Mouse (Mus musculus) layer of hippocampus, postnatal 14 days (tissue): ENCODE data around the gene Cpm. TPM values are rescaled to one million over a fixed set of nuclear protein-coding genes. Genes with fewer than 3 reads are reported as not detected.

Experiments used
- DNase-seq, 2 experiments: peaks; one replicate each; pipeline ENCODE4 v3.0.0; 2021 to 2022; ENCODE audit warnings: low spot score in 2 of 2, mixed read lengths in 1 of 2
- total RNA-seq, 2 experiments: library from RNA; stranded (reverse); gene quantifications; 2 replicates each; pipeline ENCODE4 v1.2.3; 2021

The Cpm gene
- total RNA-seq, 2 experiments from 2014 or later = 7.7 to 7.8 TPM

DNA sequence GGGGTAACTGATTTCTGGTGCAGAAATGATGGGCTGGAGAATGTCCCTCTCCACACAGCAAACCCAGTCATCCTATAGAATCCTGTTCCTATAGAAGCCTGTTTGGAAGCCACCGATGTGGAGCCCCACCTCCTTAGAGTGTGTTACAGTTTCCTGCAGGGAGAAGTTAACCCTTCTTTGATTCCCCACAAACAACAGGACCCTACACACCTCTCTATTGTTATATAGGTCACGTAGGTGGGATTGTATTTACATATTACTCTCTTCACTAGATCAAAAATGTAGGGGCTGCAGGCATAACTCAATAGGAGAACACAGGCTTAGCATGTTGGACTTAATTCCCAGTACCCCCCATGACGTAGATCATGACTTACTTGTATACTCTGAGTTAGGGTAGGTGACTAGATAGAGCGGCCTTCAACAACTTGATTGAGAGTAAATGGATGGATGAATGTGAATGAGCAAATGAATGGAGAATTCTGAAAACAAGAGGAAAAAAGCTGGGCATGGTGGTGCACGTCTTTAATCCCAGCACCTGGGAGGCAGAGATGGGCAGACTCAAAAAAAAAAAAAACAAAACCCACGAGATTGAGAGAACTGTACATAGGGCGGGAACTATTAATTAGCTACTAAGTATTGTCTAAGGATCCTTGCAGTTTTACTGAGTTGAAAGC is 27.8 kb downstream of the Cpm start:
- no peak for DNase-seq

DNA sequence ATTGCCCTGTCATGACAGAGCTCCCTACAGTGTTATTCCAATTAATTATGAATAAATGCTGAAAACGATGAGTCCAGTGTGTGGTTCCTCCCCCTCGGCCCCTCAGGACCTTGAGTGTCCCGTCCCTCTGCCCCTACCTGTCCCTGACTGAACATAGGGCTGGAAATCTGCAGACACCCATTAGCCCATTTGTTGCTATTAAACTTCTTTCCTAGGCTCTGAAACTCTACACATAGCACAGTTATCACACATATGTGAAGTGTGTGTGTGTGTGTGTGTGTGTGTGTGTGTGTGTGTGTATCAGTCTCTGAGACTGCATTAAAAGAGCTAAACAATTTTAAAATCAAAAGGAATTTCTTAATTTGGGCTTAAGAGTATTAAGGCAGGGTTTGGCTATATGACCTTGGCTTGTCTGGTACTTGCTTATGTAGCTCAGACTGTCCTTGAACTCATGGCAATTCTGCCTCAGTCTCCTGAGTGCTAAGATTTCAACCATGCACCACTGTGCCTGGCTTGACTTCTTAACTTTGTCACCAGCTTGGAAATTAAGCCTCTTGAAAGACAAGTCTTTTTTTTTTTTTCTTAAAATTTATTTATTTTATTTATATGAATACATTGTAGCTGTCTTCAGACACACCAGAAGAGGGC is 28.5 kb downstream of the Cpm start:
- DNase-seq = no peak

DNA sequence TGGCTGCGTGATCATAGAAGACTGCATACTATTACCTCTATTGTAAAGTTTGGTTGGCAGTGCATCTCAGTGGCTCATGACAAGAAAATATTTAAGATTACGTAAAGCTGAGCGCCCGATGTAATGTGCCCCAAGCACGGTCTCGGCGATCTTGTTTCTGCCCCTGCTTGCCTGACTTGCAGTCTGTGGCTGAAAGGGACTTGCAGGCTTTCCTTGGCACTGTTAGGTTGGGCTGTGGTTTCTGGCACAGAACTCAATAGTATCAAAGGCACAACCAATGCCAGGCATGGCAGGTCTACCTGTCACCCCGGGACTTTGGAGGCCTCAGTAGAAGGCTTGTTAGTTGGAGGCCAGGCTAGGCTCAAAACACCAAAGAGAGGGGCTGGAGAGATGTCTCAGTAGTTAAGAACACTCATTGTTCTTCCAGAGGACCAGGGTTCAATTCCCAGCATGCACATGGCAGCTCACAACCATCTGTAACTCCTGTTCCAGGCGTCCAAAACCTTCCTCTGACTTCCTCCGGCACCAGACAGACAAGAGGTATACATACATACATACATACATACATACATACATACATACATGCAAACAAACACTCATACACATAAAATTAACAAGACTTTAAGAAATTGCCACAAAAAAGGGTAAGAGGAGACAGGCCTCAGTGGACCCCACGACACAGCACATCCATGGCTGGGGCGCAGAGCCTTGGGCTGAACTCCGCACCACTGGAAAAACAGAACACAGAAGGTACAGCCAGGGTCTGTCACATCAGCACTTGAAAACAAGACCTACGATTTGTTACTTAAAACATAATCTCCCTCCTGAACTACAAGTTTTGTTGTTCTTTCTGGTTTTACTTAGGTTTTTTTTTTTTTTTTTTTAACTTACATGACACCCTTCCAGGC is 29.5 kb downstream of the Cpm start:
- DNase-seq = no peak

DNA sequence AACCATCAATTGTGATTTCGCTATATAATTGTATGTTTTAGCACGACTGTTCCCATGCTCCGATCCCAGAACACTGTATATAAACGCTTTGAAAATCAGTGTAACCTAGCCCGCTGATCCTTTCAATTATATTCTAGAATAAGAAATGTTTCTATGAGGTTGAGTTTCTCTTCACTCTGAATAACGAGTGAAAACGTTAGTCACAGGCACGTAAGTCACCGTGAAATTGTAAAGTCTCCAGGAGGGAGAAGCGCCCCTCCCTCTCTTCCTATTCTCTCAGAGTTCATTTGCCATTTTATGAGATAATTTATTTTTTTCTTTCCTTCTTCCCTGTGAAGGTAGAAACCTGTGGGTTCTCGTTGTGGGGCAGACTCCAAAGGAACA is 30.1 kb downstream of the Cpm start:
- DNase-seq = no peak

DNA sequence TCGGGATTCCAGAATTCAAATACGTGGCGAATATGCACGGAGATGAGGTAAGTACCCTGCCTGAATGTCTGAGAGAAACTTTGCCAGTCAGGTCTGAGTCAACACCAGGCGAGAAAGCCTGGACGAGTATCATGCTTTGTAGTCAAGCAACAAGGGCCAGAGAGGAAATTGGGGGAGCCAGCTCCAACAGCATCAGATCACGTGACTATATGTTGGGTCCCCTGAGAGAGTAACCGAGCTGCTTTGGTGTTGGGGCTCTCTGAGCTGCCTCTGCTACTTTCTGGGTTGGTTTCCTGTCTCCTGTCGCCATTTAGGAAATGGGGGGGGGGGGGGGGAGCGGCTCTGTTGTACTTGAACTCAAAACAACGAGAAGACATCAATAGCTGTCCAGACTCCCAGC is 30.5 kb downstream of the Cpm start:
- no peak for DNase-seq

DNA sequence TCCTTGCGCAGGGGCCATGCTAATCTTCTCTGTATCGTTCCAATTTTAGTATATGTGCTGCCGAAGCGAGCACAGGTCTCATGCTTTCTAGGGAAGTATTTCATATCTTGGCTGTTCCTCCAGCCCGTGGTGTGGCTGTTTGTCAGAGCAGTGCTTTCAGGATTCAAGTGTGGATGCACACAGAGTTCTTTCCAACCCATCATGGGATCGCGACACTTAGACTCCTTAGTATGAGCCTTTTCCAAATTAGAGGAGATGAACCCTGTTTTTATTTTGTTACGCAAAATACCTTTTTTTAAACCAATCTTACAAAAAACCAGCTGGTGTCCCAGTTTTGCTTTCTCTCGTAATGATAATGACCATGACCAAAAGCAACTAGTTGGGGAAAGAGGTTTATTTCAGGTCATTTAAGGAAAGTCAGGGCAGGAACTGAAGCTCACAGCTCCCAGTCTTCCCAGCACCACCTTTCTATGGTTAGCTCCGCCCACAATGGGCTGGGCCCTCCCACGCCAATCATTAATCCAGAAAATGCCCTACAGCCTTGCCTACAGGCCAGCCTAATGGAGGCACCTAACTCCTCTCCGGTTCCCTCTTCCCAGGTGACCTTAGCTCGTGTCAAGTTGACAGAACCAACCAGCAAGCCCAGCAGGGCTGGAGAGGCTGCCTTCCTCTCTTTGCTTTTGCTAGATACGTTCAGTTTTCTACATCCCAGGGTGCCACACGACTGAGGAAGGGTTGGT is 33.2 kb downstream of the Cpm start:
- DNase-seq = no peak

DNA sequence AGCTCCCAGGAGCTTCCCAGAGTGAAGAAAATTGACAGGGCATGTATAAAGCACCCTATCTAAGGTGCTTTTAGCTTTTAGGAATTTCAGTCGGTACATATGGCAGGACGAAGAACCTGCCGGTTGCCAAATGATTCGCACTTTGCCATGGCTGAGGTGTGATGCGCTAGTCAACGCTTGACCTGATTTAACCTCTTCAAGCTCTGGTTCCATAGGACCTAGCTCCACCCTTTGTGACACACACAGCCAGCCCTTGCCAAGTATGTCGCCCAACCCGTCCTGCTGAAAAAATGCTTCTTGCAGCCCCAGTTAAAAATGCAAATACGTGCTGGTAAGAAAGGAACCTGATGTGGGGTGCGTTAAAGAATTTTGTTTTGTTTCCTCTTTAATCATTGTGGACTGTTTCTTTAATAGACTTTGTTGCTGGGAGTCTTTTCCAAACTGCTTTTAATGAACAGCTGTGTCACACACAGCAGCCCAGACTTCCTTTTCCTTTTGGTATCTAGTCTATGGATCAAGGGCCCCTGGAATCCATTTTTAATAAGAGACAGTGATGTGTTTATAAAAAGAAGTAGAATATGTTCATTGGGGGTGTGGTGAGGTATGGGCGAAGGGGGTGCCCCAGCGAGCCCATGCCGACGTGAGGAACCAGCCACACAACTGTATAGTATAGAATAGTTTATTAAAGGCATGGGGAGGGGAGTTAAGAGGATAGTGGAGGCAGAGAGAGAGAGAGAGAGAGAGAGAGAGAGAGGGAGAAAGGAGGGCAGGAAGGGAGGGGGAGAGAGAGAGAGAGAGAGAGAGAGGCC is 34.0 kb downstream of the Cpm start:
- DNase-seq = no peak

DNA sequence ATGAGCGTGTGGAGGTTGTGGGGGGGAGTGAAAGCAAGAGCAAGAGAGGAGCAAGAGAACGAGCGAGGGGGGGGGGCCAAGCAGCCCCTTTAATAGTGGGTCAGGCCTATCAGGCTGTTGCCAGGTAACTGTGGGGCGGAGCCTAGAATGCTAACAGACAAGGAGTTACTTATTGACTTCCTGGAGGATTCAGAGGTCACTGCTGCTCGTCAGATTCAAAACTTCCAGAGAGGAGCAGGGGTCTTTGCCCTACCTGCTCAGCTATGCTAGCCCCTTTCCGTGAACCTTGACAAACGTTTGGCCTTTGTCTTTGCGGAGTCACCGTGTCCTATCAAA is 34.5 kb downstream of the Cpm start:
- DNase-seq = no peak

DNA sequence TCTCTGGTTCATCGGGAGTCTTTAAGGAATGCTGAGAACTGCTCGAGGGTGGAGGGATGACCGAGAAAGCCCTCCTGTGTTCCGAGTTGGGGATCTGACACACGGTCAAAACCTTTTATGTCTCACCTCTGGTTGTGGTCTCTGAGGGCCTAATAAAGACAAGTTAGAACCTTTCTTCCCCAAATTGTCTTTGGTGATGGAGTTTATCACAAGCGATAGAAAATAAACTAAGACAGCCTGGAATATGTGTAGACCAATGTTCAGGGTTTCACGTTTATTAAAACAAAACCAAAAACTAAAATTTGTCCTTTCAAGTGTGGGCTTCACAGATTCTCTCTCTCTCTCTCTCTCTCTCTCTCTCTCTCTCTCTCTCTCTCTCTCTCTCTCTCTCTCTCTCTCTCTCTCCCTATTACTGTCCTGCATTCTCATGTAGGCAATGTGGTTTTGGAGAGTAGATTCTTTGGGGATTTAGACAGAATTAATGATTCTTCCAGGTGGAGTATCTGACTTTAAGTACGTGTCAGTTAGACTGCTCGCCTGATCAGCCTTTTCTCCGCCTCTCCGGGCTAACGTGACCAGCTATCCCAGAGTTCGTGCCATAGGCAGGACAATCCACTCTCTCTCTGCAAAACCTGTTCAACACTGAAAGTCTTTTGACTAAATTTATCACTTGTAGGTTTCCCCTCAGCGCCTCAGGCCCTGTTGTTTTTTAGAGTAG is 35.1 kb downstream of the Cpm start:
- DNase-seq = no peak

DNA sequence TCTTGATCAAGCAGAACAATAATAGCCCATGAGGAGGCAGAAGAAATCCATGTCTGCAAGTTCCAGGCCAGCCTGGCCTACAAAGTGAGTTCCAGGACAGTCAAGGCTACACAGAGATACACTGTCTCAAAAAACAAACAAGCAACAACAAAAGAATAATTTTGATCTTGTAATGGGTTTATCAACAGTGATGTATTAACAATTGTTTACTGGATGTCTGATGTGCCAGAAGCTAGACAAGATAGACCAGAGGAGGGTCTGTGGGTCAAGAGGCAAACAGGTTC is 35.6 kb downstream of the Cpm start:
- DNase-seq = no peak

DNA sequence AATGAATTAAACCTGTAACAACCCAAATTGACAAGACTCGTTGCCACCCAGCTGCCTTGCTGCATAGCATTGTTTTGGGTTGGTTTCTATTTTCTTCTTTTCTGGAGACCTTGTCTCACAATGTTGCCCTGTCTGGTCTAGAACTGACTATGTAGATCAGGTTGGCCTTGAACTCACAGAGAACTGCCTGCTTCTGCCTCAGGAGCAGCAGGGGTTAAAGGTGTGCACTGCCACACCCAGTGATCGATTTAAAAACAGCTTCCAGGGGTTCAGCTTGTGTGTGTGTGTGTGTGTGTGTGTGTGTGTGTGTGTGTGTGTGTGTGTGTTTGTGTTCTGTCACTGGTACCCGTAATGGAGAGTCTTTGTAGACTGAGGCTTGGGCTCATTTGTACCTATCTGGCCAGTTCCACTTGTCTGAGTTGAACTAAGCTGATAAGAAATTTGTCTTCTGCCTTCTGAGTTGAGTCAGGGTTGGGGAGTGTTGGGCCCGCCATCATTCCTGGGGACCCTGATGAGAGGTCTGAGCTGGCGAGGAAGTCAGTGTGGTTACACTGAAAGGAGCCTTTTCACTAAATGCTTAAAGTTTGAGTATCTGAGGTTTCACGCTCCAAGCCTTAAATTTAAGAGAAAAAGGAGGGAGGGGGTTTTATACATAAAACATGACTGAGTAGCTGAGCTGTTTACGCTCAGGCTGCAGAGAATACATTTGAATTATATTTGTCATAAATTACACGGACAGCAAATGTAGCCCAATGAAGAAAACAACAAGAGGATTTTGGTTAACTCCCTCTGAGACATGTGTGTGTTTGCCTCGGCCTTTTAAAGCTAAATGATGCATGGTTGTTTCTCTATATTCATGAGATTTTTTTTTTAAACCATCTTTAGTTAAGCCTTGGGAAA is 36.3 kb downstream of the Cpm start:
- DNase-seq = no peak

DNA sequence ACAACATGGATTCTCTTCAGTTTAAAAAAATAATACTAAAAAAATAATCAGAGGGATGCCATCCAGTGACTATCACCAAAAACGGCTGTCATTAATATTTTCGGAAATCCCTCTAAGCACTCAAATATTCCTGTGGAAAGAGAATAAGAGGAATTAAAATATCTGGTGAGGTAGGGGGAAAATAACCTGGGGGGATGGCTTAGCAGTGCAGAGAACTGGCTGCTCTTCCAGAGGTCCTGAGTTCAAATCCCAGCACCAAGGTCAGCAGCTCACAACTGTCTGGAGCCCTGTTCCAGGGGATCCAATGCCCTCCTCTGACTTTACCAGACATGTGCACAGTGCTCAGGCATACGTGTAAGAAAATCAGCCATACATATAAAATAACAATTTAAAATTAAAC is 37.1 kb downstream of the Cpm start:
- no peak for DNase-seq

DNA sequence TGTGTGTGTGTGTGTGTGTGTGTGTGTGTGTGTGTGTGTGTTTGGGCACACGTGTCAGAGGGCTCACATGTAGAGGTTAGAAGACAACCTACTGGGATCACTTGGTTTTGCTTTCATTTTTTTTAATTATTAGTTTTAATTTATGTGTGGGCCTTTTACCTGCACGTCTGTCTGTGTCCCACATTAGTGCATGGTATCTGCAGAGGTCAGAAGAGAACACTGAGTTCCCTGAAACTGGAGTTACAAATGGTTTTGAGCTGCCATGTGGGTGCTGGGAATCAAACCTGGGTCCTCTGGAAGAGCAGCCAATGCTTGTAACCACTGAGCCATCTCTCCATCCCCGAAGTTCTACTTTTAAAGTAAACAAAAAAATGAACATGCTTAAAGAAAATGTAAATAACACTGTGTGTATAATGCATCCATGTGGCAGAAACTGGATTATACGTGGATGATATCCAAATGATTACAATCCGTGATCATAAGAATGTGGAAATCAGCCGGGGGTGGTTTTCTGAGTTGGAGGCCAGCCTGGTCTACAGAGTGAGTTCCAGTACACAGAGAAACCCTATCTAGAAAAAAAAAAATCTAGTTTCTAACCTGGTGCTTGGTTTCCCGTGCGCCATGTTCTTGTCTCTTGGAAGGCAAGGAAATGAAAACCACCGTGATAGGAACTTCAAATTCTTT is 37.8 kb downstream of the Cpm start:
- DNase-seq = no peak

DNA sequence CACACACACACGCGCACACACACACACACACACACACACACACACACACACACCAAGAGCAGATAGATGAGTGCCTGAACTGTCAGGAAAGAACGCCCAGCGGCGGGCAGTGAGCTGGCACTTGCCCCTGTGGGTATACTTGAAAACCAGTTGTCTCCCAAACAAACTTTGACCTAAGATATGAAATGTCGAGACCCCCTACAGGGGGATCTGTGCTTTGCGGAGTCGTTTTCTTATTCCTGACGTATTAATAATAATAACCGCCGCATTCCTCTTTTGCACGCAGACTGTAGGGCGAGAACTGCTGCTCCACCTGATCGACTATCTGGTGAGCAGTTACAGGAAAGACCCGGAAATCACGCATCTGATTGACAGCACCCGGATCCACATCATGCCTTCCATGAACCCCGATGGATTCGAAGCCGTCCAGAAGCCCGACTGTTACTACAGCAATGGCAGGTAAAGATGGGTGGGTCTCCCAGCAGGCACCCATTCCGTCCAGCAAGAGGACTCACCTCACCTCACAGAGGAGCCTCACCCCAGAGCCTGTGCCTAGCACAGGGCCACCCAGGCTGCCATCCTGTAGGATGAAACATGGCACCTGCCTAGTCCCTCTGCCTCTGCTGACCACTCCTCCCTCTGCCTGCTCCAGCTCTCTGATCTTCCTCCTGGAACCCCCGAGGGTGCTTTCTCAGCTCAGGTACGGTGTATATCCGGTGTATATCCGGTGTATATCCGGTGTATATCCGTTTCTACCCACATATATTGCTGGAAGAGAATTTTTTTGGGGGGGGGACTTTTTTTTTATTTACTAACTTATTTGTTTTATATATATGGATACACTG is 38.6 kb downstream of the Cpm start:
- DNase-seq = no peak

DNA sequence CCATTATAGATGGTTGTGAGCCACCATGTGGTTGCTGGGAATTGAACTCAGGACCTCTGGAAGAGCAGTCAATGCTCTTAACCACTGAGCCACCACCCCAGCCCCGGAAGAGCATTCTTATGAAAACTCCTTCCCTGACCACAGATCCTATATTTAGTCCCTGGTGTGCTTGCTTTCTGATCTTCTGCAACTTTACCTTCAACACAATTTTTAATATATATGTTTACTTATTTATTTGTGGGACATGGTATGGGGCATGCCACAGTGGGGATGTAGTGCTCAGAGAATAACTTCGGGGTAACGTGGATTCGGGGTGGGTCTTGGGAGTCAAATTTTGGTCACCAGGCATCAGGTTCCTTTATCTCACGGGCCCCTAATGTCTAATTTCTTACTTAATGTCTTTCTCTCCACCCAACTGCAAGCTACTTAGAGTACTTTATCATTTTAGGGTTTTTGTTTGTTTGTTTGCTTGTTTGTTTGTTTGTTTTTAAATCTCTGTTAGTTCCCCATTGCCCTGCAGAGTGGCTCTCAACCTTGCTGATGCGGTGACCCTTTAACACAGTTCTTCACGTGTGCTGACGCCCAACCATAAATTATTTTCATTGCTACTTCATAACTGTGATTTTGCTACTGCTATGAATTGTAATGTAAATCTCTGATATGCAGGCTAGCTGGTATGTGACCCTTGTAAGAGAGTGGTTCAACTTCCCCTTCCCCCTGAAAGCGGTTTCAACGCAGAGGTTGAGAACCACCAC is 39.4 kb downstream of the Cpm start:
- DNase-seq = no peak

DNA sequence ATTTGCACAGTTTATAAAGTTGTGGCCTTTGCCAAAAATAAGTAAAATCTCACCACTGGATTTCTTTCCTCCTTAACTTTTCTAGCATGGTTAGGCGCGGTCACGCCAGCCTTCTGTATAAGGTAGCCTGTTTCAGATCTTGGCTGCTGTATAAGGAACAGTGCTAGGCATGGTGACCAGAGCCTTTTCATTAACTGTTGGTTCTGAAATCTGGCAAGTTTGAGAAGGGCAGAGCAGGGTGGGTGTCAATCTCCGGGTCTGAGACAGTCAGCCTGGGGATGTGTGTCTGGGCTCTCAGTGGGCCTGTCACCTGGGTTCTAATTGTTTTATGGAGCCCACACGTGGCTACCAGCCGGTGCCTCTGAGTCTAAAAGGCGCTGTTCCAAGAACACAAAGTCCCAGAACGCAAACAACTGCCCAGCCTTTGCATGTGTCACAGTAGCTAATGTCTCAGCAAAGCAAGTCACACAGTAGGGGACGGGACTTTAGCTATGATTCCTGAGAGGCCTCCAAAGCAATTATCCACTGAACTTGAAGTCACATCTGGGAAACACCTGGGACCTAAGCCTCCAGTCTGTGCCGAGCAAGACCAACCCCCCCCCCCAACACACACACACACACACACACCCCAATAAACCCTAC is 40.3 kb downstream of the Cpm start:
- no peak for DNase-seq

DNA sequence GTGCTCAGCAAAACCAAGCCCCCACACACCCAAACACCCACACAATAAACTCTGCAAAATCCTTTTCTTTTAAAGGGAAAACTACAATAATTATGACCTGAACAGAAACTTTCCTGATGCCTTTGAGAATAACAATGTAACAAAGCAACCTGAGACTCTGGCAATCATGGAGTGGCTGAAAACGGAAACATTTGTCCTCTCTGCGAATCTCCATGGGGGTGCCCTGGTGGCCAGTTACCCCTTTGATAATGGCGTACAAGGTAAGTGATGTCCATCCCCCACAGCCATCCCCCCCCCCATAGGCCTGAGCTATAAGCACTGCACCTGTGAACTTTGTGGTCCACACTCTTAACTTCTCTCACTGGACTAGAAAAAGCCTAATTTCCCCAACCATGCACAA is 40.8 kb downstream of the Cpm start:
- DNase-seq = no peak
